Mouse (Mus musculus) urinary bladder, adult 18-20 months (tissue): ENCODE results near the gene Hes5.

Source experiments
- DNase-seq, 2 experiments: peaks; one replicate each; pipeline ENCODE4 v3.0.0; 2022; ENCODE audit warnings: low spot score in 2 of 2, mixed read lengths in 2 of 2

Gene Hes5

GRCm38 (mm10) chr4:154960690-154961225 is at the start of gene Hes5:
Gene Hes5 (plus strand): TSS chr4:154960923.
- no peak for DNase-seq

DNA sequence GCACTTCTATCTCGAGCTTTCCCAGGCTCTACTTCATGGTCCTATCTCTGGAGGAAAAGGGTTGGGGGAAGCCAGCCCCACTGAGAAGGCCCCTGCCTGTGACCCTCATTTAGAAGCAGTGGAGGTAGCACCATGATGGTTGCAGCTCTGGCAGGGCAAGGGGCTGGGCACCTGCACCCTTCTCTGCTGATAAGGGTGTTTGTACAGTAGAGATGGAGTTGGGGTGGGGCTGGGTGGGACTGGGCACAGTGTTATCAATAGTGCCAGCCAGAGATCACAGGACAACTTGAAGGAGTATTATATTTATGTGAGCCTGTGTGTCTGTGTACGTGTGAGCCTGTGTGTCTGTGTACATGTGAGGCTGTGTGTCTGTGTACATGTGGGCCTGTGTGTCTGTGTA is 49.1 kb upstream of the Hes5 start:
- DNase-seq, result no peak

- no peak for DNase-seq
Measured at GRCm38 (mm10) chr4:154913845-154914244, 46.9 kb upstream of the Hes5 start.

GRCm38 (mm10) chr4:154914252-154914651 is 46.5 kb upstream of the Hes5 start:
- DNase-seq, result no peak

GRCm38 (mm10) chr4:154914707-154915106 is 46.0 kb upstream of the Hes5 start:
- DNase-seq, result no peak

DNA sequence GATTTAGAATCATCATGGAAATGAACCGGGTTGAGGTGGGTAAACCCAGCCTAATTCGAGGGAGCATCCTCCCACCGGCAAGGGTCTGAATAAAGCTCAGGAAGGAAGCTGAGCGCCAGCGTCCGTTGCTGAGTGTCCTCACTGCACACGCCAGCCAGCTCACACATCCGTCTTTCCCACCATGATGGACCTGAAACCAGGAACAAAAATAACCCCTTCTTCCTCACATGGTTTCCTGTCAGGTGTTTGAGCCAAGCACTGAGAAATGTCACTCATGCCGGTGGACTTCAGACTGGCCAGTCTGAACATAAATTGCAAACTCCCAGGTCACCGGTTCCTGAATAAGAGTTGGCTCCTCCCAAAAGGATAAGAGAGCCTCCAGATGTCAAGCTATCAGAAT is 45.4 kb upstream of the Hes5 start:
- DNase-seq, result no peak

DNA sequence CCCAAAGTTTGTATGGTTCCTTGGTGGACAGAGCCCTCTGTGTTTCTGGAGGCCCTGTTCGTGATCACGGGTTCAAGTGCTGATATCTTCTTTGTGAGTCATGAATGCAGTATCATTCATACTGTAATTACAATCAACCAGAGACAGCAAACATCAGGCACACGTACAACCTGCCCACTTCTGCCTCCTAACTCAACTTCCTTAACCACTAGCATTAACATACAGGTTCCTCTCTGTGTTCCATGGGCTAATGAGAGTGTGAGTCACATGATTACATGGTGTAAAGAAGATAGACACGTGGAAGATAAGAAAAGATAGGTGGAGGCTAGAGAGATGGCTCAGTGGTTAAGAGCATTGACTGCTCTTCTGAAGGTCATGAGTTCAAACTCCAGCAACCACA is 44.1 kb upstream of the Hes5 start:
- no peak for DNase-seq

GRCm38 (mm10) chr4:154922291-154922690 is 38.4 kb upstream of the Hes5 start:
- no peak for DNase-seq

- DNase-seq, result no peak
Measured at GRCm38 (mm10) chr4:154922931-154923330, 37.8 kb upstream of the Hes5 start.

DNA sequence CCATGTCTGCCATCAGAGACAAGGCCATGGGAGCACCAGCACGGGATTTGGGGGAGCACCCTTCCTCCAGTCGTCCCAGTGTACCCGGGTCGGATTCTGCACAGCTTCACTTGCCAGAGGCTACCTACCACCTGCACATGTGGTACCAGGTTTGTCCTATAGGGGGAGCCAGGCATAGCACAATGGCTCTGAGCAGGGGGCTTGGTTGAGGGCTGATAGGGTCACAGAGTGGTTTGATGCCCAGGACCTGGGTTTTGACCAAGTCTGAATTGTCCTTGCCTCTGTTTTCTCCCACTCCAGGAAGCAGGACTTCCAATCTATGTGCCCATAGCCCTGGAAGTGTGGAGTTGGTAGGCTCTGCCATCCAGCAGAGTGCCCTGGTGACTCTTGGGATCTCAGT is 35.3 kb upstream of the Hes5 start:
- DNase-seq, result no peak

DNA sequence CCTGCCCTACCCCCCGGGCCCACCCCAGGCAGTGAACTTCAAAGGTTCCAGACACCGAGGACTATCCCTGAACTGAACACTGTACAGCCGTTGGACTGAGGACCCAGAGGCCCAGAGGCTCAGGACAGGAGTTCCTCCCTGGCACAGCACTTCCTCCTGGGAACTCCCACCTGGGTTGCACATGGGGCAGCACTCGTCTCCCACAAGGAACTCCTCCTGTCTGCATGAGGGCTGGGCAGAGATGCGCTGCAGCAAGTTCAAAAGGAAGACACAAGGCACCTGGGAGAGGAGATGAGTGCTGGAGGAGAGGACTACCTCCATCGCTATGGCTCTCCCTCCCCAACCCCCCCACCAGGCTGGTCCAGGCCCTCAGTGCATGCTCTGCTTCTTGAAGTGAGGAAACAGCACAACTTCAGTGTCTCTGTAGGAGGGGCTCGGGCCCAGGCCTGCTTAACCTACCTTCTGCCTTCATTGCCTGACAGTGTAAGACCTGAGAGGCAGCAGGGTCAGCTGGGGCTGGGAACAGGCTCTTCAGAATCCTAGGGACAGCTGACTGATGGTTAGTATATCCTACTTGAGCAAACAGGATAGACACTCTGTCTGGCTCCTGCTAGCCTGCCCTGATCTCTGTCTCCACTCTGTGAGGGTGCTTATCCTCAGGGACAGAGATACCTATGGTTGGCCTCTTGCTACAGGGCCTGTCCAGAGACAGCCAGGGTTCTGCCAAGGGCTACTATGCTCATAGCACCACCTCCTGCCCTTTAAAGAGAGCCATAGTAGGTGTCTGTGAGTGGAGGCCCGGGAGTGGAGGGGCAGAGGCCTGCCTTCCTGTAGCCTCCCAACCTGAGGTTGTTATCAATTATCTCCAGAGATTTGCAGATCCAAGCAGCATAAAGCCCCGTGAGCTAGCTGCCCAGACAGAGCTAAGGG is 33.5 kb upstream of the Hes5 start:
- no peak for DNase-seq

DNA sequence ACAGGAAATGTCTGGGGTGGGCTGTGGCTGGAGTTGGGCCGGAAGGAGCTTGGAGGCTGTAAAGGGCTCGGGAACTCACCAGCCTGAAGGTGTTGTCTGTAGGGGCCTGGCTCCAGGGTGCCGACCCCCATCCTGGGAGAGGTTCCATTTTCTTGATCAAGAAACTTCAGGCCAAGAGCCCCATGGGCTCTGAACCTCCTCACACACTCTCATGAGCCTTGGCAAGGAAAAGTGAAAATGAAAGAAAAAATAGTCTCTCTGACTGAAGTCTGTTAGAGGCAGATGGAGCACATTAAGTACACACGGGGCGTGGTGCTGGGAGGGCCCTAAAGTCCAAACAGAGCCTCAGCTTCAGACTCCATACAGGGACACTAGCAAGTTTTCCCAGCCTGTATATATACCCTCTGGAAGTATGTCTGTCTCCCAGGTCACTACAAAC is 32.8 kb upstream of the Hes5 start:
- peak in 1 of 2 experiments; percentile 47 for DNase-seq

- DNase-seq, result no peak
Measured at GRCm38 (mm10) chr4:154928395-154929087, 32.2 kb upstream of the Hes5 start, which contains the start of gene Tnfrsf14. Gene Tnfrsf14 (minus strand): TSS chr4:154928563.

DNA sequence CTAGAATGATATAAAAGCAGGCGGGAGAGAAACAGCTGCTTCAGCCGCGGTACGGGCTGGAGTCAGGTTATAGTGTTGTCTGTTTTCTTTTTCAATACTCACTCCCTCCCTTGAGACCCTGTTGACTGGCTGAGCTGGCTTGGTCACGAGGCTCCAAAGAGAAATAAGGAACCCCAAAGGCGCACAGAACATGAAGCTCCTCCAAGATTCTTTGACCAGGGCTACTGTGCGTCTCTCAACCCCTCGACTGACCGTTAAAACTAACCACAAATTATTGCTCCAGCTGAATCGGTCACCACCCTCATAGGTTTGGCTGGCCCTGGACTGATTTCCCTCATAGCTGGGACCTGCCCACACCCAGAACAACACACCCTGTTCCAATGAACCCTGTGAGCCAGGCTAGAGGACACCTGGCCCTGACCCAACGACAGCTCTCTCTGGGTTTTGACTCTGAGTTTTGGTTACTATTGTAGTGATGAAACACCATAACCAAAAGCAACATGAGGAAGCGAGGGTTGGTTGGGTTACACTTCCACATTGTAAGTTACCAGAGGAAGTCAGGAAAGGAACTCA is 31.5 kb upstream of the Hes5 start:
- peak in 1 of 2 experiments; percentile 27 for DNase-seq

GRCm38 (mm10) chr4:154933306-154933907 is 27.3 kb upstream of the Hes5 start:
- DNase-seq, result no peak

GRCm38 (mm10) chr4:154934800-154935199 is 25.9 kb upstream of the Hes5 start:
- DNase-seq, result no peak

DNA sequence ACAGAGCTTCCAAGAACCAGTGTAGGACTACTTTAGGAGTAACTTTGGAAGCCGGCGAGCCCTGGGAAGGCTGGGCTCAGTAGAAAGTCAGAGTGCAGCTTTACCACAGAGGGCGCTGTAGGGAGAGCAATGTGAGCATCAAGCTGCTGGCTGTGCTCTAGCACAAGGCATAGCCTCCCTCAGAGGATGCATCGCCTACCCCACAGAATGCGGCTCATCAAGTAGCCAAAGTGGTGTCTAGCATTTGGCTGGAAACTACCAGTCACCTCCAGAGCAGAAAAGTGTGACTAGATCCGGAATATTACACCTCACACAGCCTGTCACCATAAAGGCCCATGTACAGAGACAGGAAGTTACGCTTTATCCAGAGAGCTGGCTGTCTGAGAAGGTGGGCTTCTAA is 24.9 kb upstream of the Hes5 start:
- no peak for DNase-seq

- DNase-seq, result no peak
Measured at GRCm38 (mm10) chr4:154936542-154937255, 24.0 kb upstream of the Hes5 start.

GRCm38 (mm10) chr4:154937746-154938145 is 23.0 kb upstream of the Hes5 start:
- no peak for DNase-seq

DNA sequence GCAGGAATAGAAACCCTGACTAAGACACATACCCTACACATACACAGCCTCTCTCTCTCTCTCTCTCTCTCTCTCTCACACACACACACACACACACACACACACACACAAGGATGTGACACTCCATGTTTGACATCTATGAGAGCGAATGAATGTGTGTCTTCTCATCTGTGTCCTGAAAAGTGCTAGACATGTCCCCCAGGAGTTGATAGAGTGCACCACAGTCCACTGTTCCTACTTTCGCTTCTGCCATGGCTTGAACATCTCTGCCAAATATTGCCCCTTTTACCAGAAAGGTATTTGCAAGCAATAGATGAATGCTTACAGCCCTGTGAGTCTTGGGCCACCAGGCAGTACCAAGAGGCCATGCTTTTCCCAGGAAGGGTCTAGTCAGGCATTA is 20.6 kb upstream of the Hes5 start:
- no peak for DNase-seq

GRCm38 (mm10) chr4:154941831-154942230 is 18.9 kb upstream of the Hes5 start:
- DNase-seq, result no peak
